Mouse (Mus musculus) heart, adult 11 months (tissue): Measurements from ENCODE around the gene Hes1.
"Not testable (repeated sequence)": the region's sequence is repeated elsewhere in the genome, so short reads cannot be mapped to it uniquely, and the experiment has no call there.

Experiments used
- DNase-seq: peaks from one replicate; pipeline ENCODE4 v3.0.0; 2022

The Hes1 gene

DNA sequence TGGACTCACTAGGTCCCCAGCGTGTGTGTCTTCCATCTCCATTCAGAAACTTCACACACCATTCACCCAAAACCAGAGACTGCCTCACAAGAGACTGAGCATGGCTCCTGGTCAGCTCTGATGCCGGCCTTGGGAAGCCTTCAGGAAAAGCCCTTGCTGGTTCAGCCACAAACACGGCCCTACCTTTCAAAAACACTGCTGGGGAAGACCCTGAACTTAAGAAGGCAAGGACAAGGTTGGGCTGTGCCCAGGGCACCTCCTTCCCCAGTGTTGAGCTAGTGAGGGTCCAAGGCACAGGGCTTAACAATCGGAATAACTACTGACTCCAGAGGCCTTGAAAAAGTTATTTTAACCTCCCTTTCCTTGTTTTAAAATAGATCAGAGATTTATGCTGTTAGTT is 17.3 kb downstream of the Hes1 start:
- DNase-seq = no peak

DNA sequence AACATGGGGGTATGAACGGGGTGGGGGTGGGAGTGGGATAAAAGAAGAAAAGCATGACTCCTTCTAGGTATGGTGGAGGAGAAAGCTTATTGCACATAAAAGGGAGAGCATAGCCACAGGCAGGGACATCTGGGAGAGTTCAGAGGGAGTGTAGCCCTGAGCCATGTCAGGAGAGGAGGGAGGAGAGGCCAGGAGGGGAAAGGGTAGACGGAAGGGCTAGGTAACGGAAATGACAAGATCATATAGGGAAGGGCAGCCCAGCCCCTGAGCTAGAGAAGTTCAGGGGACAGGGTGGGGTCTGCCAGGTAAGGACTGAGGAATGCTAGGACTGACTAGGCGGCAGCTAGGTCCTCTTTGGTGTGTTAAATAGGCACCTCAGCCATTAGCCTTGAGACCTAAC is 17.8 kb downstream of the Hes1 start:
- DNase-seq = no peak

DNA sequence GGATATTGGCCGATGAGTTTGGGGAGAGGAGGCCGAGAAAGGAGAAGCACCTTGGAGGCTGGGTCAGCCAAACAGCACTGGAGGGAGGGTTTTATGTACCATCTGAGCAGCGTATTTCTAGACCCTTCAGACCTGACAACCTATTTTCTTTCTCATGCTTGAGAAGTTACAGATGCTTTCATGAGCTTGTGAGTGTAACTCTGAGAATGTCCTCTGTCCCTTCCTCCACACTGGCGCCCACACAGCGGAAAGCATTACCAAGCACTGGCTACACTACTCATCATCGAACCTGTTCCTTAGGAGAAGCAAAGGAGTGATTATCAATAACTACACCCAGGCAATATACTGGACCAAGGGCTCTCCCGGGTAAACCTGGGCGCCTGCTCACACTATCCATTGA is 18.8 kb downstream of the Hes1 start:
- DNase-seq = no peak

DNA sequence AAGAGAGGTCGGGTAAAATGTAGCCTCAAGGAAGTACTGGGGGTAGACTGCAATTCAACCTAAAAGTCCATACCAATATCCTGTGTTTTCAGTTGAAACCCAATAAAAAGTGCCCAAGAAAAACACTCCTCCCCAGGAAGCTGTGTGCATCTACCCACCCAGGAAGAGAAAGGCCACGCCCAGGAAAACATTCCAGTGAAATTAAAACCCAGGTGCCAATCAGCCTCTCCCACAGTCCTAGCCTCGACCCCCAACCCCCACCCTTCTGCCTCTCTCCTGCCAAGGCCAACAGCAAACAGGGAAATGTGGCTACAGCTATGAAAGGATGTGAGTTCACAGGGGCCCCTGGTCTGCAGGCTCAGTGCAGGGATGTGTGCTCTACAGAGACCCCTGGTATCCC is 19.4 kb downstream of the Hes1 start:
- no peak for DNase-seq

DNA sequence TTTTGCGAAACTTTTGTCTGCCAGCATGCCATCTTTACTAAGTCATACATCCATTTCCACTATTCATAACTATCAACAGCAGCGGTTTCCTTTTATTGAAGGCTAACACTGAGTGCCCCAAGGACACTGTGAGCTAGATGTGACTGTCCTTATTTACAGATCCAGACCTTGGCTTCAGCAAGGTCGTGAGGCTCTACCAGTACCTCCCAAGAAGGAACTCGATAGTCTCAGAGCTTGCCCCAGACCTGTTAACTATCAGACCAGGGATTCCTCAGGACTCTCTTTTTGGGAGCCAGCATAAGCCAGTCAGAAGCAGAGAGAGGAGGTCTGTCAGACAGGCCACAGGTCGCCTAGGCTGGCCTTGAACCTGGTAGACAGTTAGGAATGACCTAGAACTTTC is 24.5 kb downstream of the Hes1 start:
- no peak for DNase-seq

DNA sequence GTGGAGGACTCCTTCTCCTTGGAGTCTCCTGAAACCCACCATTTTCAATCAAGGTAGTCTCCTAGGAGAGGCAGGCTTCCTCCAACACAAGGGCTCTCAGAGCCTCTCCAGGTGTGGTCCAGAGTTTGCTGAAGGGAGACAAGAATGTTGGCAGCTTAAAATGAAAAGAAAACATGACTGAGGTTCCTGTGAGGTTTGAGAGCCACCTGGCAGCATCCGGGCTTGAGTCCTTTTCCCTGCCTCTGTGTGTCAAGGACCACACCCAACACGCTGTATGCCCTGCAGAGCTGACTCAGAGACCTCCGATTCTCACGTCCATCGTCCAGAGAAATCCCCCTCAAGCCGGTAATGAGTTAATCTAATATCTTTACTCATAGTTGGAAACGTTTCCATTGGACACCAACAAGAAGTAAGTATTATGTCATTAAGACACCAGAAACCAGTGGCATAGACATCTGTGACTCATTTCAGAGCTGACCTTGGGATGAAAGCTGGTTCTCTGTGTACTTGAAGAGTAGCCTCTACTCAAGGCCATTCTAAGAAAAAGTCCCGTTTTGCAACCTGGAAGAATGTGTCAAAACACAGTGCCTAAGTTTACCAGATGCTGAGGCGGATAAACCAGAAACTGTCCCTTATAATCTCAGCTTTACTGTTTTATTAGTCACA is 26.1 kb downstream of the Hes1 start:
- no peak for DNase-seq

DNA sequence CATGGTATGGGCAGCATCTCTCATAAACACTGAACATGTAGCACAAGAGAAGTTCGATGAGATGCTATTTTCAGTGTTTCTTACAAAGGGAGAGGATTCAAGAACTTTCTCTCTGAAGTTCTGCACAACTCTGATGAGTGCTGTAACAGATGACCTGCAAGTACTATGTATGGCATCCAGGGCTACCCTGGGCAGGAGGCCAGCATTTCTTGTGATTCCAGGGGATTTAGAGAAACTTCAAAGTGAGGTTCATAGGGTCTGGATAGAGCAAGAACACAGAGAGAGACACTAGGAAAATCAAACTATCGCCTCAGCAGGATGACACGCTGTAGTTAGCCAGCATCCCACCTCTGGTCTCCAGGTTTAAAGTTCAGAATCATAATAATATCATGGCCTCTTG is 31.9 kb downstream of the Hes1 start:
- DNase-seq = no peak

DNA sequence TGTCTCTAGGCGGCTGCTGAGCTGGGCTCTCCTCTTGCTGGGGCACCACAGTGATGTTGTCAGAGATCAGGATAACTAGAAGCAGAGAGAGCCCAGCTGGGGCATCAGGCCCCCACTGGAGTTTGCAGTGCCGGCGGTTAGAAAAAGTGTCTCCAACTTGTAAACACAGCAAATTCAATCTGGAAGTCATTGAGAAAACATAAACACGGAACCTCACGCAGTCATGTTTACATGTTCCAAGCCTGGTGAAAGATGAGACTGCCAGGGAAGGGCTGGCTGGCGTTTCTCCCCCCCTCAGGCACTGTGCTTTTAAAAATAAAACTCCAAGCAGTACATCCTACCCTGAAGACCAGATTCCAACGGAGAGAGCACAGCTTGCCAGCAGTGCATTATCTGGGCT is 32.3 kb downstream of the Hes1 start:
- no peak for DNase-seq

DNA sequence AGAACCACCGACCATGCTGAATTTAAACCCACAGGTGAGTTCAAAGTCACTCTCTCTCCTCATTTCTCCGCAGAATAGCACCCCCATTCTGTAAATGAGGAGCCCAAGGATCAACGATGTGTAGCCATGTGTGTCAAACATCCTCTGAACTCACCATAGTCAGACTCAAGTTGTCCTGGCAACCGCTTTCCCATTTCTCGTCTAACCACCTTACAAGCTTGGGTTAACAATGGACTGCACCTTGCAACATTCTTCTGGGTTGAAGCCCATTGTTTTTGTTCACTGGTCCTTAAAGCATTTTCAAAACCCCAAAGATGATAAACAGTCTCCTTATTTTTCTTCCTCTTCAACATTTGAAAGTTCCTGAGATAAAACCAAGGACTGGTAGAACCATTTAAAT is 34.9 kb downstream of the Hes1 start:
- no peak for DNase-seq

DNA sequence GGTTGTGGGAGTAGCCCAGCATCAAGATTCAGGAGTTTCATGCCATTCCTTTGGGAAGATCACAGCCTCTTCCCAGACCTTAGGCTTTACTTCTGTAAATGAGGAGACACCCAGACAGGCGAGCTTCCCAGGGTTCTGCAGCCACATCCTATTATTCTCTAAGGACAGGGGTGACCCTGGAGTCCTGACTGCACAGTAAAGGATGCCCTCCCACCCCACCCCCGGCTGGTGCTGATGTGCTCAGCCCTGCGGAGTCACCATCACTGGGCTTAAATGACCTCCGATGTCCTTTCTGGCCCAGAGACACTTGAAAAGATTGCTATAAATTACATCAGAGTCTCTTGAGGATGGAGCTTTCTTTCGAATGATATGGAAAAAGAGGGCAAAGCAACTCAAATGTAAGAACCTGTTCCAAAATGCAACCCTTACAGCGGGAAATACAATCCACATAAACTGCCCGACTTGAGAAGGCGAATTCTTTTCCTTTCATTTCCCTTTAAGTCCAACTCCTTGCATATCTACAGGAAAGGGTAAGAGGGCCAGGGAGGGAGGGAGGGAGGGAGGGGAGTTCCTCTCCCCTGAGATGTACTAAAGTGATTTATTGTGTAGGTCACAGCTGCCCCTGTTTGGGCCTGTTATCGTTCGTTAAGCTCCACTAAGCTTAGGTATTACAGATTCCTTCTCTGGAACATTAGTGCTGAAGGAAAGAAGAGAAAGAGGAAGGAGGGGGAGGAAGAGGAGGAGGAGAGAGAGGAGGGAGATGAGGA is 38.1 kb downstream of the Hes1 start:
- no peak for DNase-seq

DNA sequence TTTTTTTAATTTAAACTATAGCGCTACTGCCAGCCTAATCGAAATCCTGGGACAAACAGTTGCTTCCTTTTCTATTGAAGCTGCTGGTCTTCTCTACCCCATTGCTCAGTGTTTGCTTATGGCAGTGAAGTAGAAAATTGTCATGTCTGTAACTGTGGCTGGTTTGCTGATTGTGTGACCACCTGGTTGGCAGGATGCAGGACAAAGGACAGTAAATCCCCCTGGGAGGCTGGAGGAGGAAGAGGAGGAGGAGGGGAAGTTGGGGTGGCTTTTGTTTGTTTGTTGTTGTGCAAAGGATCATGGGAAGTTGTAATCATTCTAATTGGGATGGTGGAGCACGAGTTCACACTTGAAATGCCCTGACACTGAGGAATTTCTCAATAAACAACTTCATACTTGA is 38.8 kb downstream of the Hes1 start:
- peak; percentile 95 for DNase-seq

DNA sequence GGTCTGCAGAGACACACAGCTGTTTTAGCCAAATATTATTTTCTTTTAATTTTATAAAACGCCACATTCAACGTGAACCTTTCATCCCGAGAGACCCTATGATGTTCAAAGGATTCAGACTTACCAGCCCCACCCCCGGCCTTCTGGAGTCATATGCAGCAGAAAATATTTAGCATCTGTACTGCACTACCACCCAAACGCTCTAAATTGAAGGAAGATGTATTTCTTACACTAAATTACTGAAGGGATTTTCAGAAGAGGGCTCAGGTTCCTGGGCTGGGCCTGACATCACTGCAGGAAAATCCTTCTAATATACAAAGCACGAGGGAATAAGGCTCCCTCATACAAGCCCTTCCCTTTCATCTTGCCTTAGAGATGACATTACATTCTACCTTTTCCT is 39.3 kb downstream of the Hes1 start:
- DNase-seq = no peak

DNA sequence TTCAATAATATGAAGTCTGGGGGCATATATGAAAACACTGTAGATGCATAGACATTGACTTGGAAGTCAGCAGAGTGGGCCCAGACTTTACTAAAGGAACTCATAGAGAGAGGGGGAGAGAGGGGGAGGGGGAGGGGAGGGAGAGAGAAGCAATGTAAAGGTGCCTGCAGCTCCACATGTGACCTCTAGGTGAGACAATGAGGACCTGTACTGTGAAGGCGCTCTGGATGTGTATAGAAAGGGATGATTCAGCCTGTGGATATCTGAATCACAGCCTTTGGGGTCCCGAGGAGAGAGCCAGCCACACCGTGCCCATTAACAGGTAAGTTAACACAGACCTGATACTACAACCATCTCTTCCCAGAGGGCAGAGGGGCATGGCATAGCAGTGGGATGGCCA is 40.2 kb downstream of the Hes1 start:
- no peak for DNase-seq

DNA sequence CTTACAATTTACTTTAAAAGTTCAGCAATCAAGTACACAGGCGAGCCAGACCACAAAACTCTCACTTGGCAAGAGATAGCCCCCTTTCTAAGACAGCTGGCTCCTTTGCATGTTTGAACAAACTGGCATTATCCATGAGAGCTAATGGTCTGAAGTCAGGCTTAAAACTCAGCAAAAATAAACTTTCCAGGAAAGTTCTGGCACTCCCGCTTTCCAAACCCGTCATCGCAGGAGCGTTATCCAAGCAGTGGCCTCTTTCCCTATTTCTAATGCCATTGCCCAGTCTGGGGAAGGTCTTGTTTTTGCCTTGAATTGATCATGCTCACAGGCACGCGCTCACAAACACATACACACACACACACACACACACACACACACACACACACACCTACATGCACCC is 41.3 kb downstream of the Hes1 start:
- no peak for DNase-seq

DNA sequence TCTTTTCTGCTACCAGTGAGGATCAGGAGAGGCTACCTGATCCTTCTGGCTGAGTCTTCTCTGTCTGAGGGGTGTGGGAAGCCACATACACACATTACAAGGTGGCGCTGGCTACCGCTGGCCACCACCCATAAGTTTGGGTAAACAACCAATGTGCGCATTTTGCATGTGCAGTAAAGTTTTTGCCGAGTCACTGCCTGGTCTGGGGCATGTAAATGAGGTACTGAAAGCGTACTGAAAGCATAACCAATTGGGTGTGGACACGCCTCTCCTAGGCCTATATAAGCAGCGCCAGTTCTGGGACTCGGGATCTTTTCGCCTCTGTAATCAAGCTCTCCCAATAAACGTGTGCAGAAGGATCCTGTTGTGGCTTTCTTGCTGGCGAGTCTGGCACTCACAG is 44.0 kb downstream of the Hes1 start:
- DNase-seq = not testable (repeated sequence)

DNA sequence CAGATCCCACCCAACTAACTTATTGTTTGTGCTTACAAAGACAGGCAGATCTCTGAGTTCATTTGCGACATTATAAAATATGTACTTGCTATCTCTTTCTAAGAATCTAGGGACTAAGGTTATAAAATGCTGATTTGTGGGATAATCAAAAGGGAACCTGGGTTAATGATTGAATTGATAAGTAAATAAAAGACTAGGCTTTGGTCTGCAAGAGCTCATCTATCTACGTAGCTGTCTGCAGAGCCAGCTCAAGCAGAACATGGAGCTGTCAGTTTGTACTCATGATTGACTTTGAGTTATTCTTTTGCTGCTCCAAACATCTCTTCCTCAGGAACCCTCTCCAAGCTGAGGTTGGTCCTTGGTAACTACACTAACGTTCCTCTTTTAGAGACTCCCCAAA is 46.3 kb downstream of the Hes1 start:
- no peak for DNase-seq

DNA sequence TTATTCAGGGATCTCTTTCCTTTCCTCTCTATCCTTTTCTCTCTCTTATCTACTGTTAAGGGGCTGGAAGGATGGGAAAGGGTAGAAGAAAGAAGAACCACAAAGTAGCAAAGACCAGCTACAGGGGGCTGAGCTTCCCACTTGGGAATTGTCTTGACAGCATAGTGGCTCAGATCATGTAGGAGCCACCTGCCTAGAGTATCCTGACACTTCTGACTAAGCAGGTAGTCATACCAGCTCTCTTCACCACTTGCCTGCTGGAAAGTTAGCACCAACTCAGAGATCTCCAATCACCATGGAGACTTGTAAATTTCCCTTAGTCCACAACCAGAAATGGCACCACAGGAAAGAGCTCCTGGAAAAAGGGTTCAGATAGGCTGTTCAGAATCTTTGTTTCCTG is 46.9 kb downstream of the Hes1 start:
- no peak for DNase-seq

DNA sequence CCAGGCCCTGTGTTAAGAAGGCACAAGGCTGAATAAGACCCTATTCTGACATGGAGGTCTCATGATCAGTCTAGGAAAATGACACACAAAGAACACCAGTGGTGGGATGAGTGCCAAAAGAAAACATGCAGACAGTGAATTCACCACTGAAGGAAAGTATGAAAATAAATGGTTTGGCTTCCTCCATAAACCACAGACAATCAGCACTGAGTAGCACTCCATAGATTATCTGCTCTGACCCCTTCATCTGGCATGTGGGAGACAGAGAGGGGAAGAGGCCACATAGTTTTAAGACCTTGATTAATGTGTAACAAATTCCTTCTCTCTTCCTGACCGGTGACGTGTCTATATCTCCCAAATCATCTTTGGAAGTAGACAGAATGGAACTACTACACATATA is 47.4 kb downstream of the Hes1 start:
- no peak for DNase-seq

DNA sequence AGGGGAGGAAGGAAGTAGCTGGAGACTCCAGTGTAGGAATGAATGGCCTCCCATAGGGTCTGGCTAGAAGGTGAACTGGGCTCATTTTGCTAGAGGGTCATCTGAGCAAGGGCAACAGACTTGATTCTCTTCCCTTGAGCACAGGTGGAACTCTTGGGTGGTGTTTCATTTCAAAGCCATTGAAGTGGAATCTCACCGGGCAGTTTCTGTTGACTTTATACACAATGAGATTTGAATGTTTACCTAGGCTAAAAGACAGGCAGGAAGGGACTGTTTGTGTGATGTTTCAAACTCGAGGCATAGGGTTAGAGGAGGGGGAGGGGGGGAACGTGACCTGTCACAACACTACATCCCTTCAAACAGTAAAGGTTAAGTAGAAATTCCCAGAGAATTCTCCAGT is 49.0 kb downstream of the Hes1 start:
- no peak for DNase-seq

DNA sequence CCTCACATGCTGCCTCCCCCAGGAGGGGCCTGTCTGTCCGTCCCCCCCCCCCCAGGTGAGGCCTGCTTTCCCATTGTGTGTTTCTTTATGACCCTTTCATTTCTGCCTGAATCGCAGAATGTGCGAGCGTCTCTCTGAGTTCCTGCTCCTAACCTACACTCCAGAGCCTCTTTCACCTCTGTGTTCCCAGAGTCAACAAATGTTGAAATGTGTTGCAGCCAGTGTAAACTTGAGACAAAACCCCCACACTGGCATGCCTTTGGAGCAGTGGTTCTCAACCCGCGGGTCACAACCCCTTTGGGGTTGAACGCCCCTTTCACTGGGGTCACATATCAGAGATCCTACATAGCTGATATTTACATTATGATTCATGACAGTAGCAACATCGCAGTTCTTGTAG is 49.6 kb downstream of the Hes1 start:
- no peak for DNase-seq

DNA sequence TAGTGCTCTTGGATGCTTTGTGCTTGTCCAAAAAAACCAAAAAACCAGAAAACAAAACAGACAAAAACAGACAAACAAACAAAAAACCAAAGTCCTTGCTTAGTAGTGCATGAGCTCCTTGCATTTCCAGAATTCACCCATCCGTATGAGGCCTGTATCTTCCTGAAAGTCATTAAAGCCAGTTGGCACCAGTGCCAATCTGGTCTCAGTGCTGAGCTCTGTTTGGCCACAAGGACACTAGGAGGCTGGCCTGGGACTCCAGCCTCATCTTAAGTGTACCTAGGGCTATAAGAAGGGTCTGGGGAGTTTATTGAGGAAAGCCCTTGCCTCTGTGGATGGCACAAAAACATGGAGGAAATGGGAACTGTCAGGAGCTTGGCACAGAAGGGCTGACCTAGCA is 50.3 kb downstream of the Hes1 start:
- DNase-seq = no peak
